Mouse (Mus musculus) cerebellum, adult 18-20 months (tissue): ENCODE measurements around the gene Gm10118.

Experiments
- DNase-seq, 2 experiments: peaks; one replicate each; pipeline ENCODE4 v3.0.0; 2021

Gene Gm10118

GRCm38 (mm10) chr10:63927334-63927733 lies at the start of gene Gm10118:
Gene Gm10118, minus strand, starts transcription at chr10:63927434.
- DNase-seq: no peak

GRCm38 (mm10) chr10:63972300-63972699 lies 45.1 kb upstream of the Gm10118 start:
- no peak for DNase-seq

GRCm38 (mm10) chr10:63954308-63954930 lies 27.2 kb upstream of the Gm10118 start:
- peak; percentile 51 to 52 for DNase-seq

GRCm38 (mm10) chr10:63951481-63951880 lies 24.2 kb upstream of the Gm10118 start:
- no peak for DNase-seq

GRCm38 (mm10) chr10:63950867-63951266 lies 23.6 kb upstream of the Gm10118 start:
- no peak for DNase-seq

- DNase-seq: peak; percentile 57 to 62
Observed at GRCm38 (mm10) chr10:63947266-63947665, 20.0 kb upstream of the Gm10118 start.

GRCm38 (mm10) chr10:63945534-63945933 lies 18.3 kb upstream of the Gm10118 start:
- DNase-seq: no peak

GRCm38 (mm10) chr10:63933946-63934345 lies 6.7 kb upstream of the Gm10118 start:
- DNase-seq: peak; percentile 30 to 35

- DNase-seq: no peak
Observed at GRCm38 (mm10) chr10:63908878-63909277, 18.4 kb downstream of the Gm10118 start.

- DNase-seq: peak in 1 of 2 experiments; percentile 26
Observed at GRCm38 (mm10) chr10:63899891-63900290, 27.3 kb downstream of the Gm10118 start.

GRCm38 (mm10) chr10:63894612-63895011 lies 32.6 kb downstream of the Gm10118 start:
- DNase-seq: no peak

GRCm38 (mm10) chr10:63886449-63887088 lies 40.7 kb downstream of the Gm10118 start:
- DNase-seq: peak; percentile 28 to 30

- DNase-seq: peak; percentile 73 to 78
Observed at GRCm38 (mm10) chr10:63880462-63880903, 46.8 kb downstream of the Gm10118 start.
